Mouse (Mus musculus) layer of hippocampus, postnatal 14 days (tissue): ENCODE data around the gene Eea1. TPM values are rescaled to one million over a fixed set of nuclear protein-coding genes. Genes with fewer than 3 reads are reported as not detected.
"Not testable (repeated sequence)": the region's sequence is repeated elsewhere in the genome, so short reads cannot be mapped to it uniquely, and the experiment has no call there.

ENCODE experiments used
- DNase-seq, 2 experiments: peaks; one replicate each; pipeline ENCODE4 v3.0.0; 2021 to 2022; ENCODE audit warnings: low spot score in 2 of 2, mixed read lengths in 1 of 2
- total RNA-seq, 2 experiments: library from RNA; stranded (reverse); gene quantifications; 2 replicates each; pipeline ENCODE4 v1.2.3; 2021

The Eea1 gene
- total RNA-seq, 2 experiments from 2014 or later = 26.9 to 30.7 TPM

DNA sequence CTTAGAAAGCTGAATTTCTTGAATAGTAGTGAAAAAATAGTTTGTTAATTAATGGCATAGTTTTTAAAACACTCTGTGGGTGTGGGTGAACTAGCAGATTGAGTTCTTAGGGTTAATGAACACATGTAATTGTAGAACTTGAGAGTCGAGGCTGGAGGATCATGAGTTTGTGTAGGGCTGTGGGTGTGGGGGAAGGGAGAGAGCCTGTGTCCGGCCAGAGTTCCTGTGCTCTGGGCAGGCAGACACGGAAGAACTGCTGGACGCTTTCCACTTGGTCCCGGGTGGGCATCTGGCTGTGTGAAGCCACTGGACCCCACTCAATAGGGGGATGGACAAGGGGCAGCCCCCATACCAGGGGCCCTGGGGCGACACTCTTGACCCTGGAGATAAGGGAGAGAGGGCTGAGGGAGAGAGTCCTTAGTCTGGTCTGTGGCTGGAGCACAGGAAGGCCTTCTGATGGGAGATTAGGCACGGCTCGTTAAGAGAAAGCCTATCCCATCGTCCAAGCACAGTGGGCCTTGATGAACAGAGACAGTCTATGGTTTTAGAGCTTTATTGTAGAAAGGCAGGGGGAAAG lies 107.6 kb downstream of the Eea1 start:
- DNase-seq = no peak

DNA sequence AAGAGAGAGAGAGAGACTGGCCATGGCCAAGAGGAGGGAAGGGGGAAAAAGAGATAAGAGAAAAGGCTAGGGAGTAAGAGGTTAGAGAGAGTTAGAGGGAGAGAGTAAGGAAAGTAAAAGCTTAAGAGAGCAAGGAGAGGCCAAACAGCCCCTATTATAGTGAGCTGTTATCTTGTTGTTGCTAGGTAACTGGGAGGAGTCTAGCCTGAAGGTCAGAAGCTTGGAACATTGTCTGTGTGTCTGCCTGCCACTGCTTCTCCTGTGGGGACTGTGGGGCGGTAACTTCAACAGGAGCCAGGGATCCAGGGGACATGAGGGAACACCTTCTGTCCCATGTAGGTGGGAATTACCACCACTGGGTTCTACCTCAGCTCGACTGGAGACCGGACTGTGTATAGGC lies 108.1 kb downstream of the Eea1 start:
- DNase-seq = no peak

DNA sequence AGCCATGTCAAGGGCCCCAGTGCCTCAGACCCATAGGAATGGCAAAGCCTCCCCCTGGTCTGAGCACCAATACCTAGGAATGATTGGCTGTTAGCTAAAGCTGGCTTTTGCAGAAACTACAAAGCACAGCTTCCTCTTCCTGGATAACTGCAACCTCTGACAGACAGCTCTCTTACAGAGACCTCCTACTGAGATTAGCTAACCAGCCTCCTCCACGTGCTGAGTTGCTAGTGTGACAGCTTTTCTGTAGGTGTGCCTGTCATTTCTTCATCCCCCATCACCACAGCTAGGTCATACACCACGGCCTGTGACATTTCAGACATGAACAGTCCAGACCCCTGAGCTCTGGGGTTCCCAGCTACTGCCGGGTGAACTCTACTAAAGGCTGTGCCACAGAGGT lies 126.9 kb downstream of the Eea1 start:
- DNase-seq = no peak

DNA sequence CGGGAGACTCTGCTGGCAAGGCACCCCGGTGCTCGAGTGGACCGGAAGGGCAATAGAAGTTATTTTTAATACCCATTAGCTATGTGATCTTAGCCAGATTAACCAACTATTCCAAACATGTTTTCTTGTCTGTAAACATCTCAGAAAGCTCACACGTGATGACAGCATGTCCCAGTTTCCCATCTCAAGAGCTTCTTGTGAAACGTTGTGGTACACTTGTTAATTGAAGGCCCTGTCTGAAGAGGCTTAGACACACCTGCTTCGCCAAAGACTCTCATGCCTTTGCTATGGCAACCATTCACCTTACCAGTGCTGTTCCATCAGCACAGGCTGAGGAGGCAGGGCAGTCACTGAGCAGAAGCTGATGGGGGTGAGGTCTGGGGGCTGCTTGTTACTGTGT lies 133.9 kb downstream of the Eea1 start:
- no peak for DNase-seq

DNA sequence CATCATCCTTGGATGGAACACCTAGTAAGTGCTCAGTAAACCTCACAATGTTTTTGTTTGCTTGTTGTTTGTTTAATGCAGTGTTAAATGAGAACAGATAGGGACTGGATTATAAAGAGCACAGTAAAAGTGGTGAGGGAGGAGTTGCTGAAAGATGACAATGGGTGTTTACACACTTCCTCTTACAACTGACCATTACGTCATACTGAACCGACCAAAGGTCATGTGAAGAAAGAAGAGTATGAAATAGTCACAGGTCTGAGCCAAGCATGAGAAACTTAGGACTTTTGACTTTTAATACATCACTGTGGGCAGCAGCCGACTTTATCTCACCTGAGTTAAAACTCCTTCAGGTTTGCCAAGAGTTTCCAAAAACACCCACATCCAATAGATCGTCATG lies 135.0 kb downstream of the Eea1 start:
- no peak for DNase-seq

DNA sequence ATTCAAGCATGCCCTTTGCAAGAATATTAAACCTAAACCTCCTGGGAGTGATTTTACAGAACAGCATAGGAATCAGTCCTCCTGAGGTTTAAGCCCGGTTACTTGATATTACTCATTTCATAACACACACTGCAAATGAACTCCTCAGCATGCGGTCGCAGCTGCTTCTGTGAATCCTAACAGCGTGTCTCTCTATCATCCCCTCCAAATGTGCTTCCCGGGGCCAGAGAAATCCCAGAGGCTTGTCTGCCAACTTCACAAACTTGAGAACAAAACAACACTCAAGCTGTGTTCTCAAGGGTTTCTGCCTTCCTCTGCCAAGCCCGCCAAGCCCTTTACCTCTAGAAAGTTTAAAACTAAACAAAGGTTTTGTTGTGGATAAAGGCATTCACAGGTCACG lies 135.4 kb downstream of the Eea1 start:
- peak in 1 of 2 experiments; percentile 57 for DNase-seq

DNA sequence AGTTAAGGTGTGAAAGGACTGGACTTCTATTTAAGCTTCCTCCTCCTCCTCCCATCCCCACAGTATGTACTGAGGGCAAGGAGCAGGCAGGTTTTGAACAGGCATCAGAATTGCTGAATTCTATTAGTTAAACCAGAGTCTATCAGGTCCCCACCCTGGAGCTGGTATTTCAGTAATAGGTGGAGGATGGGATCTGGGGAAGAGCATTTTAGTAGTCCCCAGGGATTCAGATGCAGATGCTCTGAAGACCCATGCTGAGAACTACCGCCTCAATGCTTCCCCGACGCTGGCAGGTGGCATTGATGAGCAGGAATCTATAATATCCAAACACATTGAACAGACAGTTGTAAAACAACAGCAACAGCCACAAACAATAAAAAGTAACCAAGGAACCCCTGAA lies 136.0 kb downstream of the Eea1 start:
- DNase-seq = no peak

GRCm38 (mm10) chr10:96077480-96078066 lies 137.1 kb downstream of the Eea1 start:
- not testable (repeated sequence) for DNase-seq

DNA sequence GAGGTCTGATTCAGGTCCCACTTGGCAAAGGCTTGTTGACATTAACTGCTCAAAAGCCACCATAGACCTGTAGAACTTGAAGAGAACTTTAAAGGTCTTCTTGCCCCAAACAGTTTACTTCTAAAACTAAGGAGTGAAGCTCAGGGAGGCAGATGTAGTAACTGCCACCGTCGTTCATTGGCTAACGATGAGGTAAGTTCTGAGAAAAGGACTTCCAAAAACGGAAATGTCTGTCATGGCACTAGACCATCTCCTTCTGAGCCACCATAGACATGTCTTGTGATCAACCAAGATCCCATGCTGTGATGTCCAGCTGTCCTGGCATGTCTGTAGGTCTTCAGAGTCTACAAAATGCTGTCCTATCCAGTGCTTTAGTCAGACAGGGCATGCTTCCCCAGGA lies 139.4 kb downstream of the Eea1 start:
- no peak for DNase-seq

DNA sequence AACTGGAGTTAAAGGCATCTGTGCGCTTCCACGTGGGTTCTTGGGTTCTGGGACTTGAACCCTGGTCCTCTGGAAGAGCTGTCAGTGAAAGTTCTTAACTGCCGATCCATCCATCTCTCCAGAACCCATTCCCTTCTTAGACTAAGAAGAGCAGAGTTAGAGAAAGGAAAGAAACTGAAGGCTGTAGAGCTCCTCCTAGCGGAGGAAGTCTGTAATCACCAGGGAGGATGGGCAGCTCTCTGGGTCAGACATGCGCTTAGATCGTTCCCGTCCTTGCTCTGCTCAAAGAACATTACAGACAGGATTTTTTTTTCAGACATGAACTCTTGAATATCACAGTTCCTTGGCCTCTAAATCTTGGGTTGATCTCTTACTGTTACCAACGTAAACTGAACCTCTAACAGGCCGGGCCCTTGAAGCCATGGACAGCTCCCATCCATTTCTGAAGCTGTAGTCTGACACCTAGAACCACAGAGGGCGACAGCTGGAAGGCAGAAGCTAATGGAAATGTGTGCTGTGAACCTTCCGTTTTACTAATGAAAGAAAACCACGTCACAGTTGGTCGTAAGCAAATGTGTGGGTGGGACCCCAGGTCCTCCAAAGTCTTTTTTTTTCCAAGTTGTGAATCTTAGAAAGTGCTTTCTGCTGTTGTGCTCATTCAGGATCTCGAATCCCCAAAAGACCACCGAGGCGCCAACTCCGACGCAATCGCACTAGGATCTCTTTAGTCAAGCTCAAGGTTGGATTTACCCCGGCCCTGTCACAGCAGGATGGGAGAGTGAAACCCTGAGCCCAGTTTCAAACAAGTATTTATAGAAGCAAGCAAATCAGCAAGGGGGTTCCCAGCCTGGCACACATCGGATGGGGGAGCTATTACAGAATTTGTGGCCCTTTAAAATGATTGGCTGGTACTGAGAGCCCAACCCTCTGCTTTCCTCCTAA lies 140.3 kb downstream of the Eea1 start:
- DNase-seq = no peak

- no peak for DNase-seq
These were observed 141.8 kb downstream of the Eea1 start for GRCm38 (mm10) chr10:96082203-96082602.

DNA sequence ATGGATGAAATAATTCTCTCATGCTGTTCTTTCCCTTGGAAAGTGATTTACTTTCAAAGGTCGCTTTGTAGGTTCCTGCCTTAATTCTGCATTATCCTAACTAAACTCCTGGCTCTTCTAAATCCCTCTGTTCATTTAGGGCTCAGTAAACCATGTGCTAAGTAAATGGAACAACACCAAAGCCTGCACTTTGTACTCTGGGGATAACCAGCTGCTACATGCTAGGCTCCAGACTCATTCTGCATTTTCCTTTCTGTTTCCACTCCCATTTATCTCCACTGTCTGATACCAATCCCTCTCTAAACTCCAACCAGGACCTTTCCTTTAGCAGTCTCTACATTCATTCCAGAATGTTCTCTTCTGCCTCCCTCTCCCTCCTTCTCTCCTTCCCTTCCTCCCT lies 149.3 kb downstream of the Eea1 start:
- DNase-seq = no peak

GRCm38 (mm10) chr10:96090388-96090787 lies 149.9 kb downstream of the Eea1 start:
- DNase-seq = no peak

GRCm38 (mm10) chr10:96093890-96094531 lies 153.6 kb downstream of the Eea1 start:
- no peak for DNase-seq

GRCm38 (mm10) chr10:96094559-96094958 lies 154.1 kb downstream of the Eea1 start:
- peak in 1 of 2 experiments; percentile 33 for DNase-seq

Other genes with a start within 250 kb of the Eea1 start
- gene Gm33543, start 97.7 kb upstream of the Eea1 start, total RNA-seq = not detected
- not detected for gene Gm5426, start 196.0 kb downstream of the Eea1 start, total RNA-seq